Mouse (Mus musculus): ENCODE results near the gene Eci1.
"Not testable (repeated sequence)": the region's sequence is repeated elsewhere in the genome, so short reads cannot be mapped to it uniquely, and the experiment has no call there.

The Eci1 gene

GRCm38 (mm10) chr17:24440377-24440776 lies 13.9 kb downstream of the Eci1 start:
- no peak for DNase-seq (ENCODE audit: low spot score)

GRCm38 (mm10) chr17:24441148-24441547 lies 14.7 kb downstream of the Eci1 start:
- DNase-seq (ENCODE audit: low spot score): no peak

DNA sequence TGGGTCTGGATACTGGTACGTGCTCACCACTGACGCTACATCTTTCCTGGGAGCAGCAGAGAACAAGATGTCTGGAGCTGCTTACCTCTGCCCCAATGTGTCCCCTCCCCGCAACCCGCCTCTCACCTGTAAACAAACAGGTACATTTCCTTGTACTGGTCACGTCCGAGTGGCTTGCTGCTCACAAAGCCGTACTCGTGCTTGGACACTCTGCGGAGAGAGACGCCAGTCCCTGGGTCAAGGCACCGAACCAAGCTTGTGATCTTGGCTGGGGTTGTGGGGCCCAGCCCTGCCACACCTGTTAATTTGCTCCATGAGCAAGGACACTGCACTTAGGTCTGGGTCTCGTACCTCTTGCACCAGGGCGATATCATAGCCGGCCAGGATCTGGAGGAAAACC lies 15.7 kb downstream of the Eci1 start:
- no peak for DNase-seq (ENCODE audit: low spot score)

DNA sequence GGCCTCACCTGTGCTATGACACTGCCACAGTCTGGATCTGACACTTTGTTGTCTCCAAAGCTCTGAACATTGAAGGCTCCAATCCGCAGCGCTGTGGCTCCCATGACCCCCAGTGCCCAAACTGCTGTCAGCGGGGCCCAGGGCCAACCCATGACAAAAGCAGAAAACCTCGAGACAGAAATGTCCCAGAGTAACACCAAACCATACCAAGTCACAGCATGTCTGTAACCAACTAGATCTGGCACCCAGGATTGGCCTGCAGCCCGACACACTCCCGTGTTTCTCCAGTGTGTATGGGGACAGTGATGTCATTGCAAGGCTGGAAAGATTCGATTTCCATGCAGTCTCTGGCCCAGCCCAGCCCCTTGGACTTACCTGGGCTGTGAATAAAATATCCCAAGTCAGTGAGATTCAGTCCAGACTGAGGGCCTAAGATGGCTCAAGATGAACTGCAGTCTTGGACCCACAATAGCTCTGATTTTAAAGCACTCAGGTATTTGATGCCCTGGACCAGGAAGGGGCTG lies 16.3 kb downstream of the Eci1 start, which contains the start of gene Dnase1l2:
Dnase1l2 (minus strand) TSS at position 474 of the 524 bp plus-strand sequence.
- DNase-seq (ENCODE audit: low spot score): no peak

GRCm38 (mm10) chr17:24443409-24443808 lies 17.0 kb downstream of the Eci1 start:
- DNase-seq (ENCODE audit: low spot score): no peak

- DNase-seq (ENCODE audit: low spot score): no peak
Measured at GRCm38 (mm10) chr17:24446590-24446989, 20.1 kb downstream of the Eci1 start.

- DNase-seq (ENCODE audit: low spot score): no peak
Measured at GRCm38 (mm10) chr17:24449507-24449906, 23.1 kb downstream of the Eci1 start.

DNA sequence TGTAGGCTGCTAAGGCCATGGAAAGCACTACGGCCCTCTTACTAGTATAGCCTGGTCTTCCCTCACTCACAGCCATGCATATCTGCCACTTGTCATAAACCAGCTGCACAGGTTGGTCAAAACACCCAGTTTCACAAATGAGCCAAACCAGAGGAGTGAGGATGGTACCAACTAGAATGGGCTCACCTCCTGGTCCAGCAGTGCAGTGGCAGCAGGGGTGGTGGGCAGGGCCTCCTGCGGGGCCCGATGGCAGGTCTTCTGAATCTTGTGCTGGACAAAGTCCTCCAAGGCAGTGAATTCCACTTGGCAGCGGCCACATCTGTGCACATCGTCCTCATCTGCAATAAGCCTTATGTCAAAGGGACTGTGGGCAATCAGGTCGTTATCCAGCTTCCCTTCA lies 24.8 kb downstream of the Eci1 start:
- no peak for DNase-seq (ENCODE audit: low spot score)

GRCm38 (mm10) chr17:24453372-24453771 lies 26.9 kb downstream of the Eci1 start:
- DNase-seq (ENCODE audit: low spot score): no peak

GRCm38 (mm10) chr17:24454218-24454755 lies 27.8 kb downstream of the Eci1 start:
- no peak for DNase-seq (ENCODE audit: low spot score)

- peak; percentile 99 for DNase-seq (ENCODE audit: low spot score)
Measured at GRCm38 (mm10) chr17:24454756-24455522, 28.5 kb downstream of the Eci1 start.

- DNase-seq (ENCODE audit: low spot score): not testable (repeated sequence)
Measured at GRCm38 (mm10) chr17:24455523-24456206, 29.2 kb downstream of the Eci1 start.

GRCm38 (mm10) chr17:24461580-24461979 lies 35.1 kb downstream of the Eci1 start:
- DNase-seq (ENCODE audit: low spot score): no peak

DNA sequence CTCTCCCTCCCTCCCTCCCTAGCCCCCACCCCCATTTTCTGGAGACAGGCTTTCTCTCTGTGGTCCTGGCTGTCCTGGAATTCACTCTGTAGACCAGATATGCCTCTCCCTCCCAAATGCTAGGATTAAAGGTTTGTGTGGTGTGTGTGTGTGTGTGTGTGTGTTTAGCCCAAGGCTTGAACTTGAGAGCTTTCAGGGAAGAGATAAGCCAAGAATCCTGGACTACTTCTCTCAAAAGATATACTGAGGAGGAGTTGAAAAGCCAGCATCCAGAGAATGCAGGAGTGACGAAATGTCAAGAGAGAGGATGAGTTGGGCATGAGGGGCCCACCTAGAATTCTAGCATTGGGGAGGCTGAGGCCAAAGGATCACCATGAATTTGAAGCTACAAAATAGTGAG lies 36.5 kb downstream of the Eci1 start:
- no peak for DNase-seq (ENCODE audit: low spot score)

DNA sequence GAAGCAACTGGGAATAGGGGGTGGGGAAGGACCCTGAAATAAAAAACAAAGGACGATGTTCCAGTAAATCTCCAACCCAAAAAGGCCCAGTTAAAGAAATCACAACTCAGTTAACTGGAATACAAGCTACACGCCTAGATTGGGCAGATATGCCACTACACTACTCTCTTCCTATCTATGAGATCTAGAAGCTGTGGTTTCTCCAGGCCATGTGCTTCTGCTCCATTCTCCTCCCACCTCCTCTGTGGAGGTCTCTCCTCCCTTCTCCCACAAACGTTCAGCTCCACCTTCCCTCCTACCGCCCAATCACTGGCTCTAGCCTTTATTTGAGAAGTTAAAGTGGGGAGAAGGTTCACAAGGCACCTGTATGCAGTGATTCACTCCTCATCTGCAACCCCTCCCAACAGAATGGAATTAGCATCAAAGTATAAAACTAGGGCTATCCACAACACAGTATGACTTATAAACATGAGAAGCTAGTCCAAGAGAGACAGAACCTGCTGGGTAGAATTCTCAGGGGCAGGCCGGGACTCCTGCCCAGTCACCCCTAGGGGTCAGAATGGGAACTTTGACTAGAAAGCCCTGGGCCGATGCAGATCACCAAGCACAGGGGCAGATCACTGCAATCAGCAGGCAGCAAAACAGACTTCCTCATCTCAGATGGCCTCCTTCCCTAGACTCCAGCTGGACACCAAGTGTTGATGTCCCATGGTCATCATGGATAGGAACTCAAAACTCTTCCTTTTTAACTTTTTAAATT lies 37.1 kb downstream of the Eci1 start:
- no peak for DNase-seq (ENCODE audit: low spot score)

GRCm38 (mm10) chr17:24468636-24469246 lies 42.3 kb downstream of the Eci1 start:
- DNase-seq (ENCODE audit: low spot score): no peak

- no peak for DNase-seq (ENCODE audit: low spot score)
Measured at GRCm38 (mm10) chr17:24469336-24469909, 43.0 kb downstream of the Eci1 start.

GRCm38 (mm10) chr17:24469910-24470602 lies 43.6 kb downstream of the Eci1 start, which contains the start of the genes E4f1 and Pgp:
Gene E4f1 (minus strand): TSS chr17:24470313.
Gene Pgp (plus strand): TSS chr17:24470392.
- DNase-seq (ENCODE audit: low spot score): peak; percentile 97

DNA sequence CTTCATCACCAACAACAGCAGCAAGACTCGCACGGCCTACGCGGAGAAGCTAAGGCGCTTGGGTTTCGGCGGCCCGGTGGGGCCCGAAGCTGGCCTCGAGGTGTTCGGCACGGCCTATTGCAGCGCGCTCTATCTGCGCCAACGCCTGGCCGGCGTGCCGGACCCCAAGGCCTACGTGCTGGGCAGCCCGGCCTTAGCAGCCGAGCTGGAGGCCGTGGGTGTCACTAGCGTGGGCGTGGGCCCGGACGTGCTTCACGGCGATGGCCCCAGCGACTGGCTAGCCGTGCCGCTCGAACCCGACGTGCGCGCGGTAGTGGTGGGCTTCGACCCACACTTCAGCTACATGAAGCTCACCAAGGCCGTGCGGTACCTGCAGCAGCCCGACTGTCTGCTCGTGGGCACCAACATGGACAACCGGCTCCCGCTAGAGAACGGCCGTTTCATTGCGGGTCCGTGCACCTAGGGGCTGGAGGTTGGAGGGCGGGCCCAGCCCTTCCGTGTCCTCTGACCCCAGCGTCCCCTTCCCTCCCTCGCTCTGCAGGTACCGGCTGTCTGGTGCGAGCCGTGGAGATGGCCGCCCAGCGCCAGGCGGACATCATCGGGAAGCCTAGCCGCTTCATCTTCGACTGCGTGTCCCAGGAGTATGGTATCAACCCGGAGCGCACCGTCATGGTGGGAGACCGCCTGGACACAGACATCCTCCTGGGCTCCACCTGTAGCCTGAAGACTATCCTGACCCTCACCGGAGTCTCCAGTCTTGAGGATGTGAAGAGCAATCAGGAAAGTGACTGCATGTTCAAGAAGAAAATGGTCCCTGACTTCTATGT lies 44.5 kb downstream of the Eci1 start:
- no peak for DNase-seq (ENCODE audit: low spot score)

DNA sequence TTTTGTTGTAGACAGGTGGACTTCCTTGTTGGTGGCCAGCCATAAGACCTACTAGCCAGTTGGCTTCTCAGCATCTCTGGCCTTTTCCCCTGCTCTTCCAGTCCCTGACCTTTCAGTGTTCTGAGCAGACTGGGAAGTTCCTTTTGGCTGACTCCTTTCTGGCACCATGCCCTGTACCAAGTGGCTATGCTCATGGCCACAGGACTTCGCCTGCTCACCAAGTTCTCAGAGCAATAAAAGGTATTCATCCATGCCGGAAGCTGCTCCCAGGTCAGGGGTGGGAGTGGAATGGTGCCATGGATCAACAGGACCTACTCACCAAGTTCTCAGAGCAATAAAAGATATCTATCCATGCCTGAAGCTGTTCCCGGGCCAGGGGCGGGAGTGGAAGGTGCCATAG lies 46.1 kb downstream of the Eci1 start:
- no peak for DNase-seq (ENCODE audit: low spot score)
